Mouse (Mus musculus): ENCODE data around the gene Atrnl1.

DNA sequence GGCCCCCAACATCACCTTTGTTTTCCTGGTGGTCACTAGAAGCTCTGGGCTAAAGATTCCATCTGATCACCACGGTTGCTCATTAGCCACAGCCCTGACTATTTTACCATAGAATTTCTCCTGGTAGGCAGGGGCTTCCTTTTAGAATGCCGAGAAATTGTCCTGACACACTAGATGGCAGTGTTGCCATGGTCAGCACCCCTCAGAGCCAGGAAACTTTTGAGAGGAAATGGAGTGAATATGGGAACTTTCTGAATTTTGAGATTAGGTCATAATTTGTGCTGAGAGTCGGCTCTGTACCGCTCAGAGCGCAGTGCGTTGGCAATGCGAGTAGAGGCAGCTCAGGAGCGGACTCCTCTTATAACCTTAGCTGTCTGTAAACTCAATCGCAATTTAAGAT lies 134.7 kb downstream of the Atrnl1 start:
- TF ChIP-seq CHD2 (IDR thresholded peaks at IDR 0.05; ENCODE audit: low read depth, low read length) (no peak), ZNF384 (IDR thresholded peaks at IDR 0.05; ENCODE audit: low read depth, low read length) (no peak), ZC3H11A (IDR thresholded peaks at IDR 0.05; ENCODE audit: borderline replicate concordance, low read depth, low read length) (peak; percentile 15; the same call in 1 of the 2 replicates), MAFK (IDR thresholded peaks at IDR 0.05; ENCODE audit: insufficient read depth, low read depth, low read length) (no peak)
